Mouse (Mus musculus): Measurements from ENCODE around the gene Plcb4.
"Not testable (repeated sequence)": the region's sequence is repeated elsewhere in the genome, so short reads cannot be mapped to it uniquely, and the experiment has no call there.

Gene Plcb4

DNA sequence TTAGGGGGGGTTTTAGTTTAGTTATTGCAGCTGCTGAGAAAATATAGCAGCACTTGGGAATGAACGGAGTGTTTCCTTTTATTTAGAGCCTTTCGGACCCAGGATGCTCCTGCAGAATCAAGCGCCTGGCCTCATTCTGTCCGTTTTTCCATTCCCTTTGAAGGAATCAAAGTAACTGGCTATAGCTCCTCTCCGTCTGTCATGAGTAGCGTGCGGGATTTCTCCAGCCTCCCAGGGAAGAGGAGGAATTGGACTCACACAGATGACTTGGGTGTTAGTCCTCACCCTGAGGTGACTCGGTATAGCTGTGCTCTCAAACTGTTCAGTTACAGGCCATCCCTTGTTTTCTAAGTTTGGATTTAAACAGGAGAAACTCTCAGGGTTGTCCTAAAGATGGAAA, 14.8 kb downstream of the Plcb4 start:
- DNase-seq (ENCODE audit: low spot score), result no peak

DNA sequence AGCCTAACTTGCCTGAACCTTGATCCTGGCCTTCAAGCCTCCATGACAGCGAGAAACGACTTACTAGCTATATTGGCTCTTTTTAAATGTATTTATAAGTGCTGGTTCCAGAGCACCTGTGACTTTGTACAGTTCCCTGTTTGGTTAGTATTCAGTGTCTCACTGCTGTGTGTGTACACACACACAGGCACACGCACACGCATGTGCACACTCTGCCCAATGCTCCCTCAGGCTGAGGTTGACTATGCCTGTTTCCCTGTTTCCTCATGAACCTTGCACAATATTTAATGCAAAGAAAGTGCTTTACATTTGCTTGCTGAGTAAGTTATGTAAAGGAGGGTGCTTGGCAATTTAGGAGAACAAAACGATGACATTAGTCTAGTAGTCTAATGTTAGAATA, 16.5 kb downstream of the Plcb4 start:
- no peak for DNase-seq (ENCODE audit: low spot score)

GRCm38 (mm10) chr2:135676978-135677501, 18.2 kb downstream of the Plcb4 start:
- DNase-seq (ENCODE audit: low spot score), result no peak

DNA sequence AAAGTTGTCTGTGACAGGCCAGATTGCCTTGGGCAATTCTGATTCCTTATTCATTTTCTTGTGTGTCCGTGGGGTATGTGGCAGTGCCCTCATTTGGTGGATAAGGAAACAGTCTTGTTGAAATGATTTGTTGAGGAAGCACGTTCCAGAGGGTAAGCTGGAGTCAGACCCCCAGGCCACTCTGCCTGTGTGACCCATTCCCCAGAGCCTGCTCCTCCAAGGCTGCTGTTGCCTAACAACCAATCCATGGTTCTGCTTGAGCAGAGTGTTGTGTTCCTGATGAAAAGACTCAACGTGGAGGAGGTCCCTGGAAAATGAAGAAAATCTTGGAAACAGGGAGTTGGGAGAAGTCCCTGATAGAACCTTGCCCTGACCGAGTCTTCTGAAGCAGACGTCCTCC, 18.8 kb downstream of the Plcb4 start:
- DNase-seq (ENCODE audit: low spot score), result no peak

GRCm38 (mm10) chr2:135680001-135680400, 21.2 kb downstream of the Plcb4 start:
- DNase-seq (ENCODE audit: low spot score), result no peak

- no peak for DNase-seq (ENCODE audit: low spot score)
Observed at GRCm38 (mm10) chr2:135680406-135681134, 21.8 kb downstream of the Plcb4 start.

GRCm38 (mm10) chr2:135683684-135684440, 25.1 kb downstream of the Plcb4 start:
- DNase-seq (ENCODE audit: low spot score), result no peak

- DNase-seq (ENCODE audit: low spot score), result no peak
Observed at GRCm38 (mm10) chr2:135686692-135687091, 27.9 kb downstream of the Plcb4 start.

- DNase-seq (ENCODE audit: low spot score), result no peak
Observed at GRCm38 (mm10) chr2:135687585-135687984, 28.8 kb downstream of the Plcb4 start.

GRCm38 (mm10) chr2:135692568-135693488, 34.0 kb downstream of the Plcb4 start:
- no peak for DNase-seq (ENCODE audit: low spot score)

DNA sequence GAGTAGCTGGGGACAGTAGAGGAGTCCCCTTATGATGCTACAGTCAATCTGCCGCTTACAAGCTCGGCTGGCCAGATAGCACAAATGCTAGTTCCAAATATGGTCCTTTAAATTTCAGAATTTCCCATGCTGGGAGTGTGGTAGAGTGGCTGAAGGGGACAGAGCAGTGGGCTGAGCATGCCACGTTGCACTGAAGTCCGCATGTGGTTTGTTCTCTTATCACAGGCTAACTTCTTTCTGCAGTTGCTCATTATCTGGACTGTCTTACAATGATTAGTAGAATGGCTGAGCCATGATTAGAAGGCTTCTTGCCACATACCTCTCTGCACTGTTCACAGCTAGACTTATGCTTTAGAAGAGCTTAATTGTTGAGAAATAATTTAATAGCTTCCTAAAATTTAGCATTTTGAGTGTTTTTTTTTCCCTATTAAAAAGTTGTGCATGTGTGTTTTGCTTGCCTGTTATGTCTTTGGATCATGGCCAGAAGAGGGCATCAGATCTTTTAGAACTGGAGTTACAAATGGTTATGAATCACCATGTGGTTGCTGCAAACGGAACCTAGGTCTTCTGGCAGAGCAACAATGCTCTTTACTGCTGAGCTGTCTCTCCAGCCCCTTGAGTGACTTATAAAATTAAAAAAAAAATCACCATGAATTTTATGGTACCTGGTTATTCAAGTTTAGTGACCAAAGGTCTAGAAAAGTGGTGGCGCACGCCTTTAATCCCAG, 42.0 kb downstream of the Plcb4 start:
- DNase-seq (ENCODE audit: low spot score), result no peak

GRCm38 (mm10) chr2:135704673-135705072, 45.9 kb downstream of the Plcb4 start:
- DNase-seq (ENCODE audit: low spot score), result no peak

GRCm38 (mm10) chr2:135707305-135707704, 48.5 kb downstream of the Plcb4 start:
- no peak for DNase-seq (ENCODE audit: low spot score)

- no peak for DNase-seq (ENCODE audit: low spot score)
Observed at GRCm38 (mm10) chr2:135708386-135708785, 49.6 kb downstream of the Plcb4 start.

DNA sequence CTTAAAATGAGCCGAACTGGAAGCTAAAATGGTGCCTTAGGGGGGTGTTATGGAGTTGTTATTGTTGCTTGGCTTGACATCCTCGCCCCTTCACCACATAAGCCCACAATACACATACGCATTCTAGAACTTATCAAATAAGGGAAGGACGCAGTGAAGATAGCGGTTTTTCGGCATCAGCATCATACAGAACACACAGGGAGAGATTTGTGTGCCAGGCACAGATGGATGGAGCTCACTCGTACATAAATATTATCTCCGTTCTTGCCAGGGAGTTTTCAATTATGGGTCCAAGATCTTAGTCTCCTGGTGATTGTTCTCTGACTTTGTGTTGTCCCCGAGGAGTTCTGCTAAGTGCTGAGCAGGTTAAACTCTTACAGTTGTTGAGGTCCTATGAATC, 50.0 kb downstream of the Plcb4 start:
- no peak for DNase-seq (ENCODE audit: low spot score)

DNA sequence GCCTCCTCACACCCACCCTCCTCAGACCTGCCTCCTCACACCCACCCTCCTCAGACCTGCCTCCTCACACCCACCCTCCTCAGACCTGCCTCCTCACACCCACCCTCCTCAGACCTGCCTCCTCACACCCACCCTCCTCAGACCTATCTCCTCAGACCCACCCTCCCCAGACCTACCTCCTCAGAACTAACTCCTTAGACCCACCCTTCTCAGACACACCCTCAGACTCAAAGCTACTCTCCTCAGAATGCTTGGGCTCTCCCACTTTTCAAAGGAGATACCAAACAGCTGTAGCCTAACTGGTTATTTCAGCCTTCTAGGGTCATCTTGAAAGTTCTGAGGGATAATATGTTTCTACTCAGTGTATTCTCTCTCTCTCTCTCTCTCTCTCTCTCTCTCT, 50.9 kb downstream of the Plcb4 start:
- DNase-seq (ENCODE audit: low spot score), result not testable (repeated sequence)

DNA sequence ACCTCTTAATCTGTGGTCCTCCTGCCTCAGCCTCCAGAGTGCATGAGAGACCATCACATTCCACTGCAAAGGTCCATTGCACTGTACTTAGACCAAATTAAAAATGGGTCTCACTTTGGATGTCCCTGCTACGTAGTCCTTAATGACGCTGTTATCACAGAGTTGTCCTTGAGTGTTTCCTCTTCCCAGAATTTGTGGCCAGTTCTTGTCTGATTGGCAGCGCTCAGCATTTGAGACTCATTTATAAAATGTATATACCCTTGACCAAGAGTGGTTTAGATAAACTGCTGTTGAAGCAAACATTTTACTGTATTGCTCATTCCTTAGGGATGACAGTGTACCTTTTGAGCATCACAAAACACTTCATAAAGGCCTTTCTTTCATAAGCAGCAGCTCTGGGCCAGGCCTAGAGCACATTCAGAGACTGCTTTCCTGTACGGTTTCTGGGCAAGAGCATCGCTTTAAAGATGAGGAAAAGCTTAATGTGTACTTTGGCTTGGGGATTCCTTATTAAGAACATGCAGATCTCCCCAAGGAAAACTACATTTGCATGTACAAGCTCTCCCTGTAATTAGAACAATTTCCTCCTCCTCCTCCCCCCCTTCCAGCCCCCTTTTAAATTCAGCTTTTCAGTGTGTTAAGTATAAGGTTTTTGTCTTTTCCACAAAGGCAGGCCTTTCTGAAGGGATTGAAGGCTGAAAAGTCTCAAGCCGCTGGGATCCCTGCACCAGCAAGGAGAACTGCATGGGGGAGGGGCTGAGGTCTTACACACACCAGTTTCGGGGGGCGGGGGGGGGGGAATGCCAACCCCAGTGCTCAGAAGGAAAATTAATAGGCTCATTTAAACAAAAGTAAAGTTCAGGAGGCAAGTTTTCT, 52.5 kb downstream of the Plcb4 start:
- DNase-seq (ENCODE audit: low spot score), result no peak

DNA sequence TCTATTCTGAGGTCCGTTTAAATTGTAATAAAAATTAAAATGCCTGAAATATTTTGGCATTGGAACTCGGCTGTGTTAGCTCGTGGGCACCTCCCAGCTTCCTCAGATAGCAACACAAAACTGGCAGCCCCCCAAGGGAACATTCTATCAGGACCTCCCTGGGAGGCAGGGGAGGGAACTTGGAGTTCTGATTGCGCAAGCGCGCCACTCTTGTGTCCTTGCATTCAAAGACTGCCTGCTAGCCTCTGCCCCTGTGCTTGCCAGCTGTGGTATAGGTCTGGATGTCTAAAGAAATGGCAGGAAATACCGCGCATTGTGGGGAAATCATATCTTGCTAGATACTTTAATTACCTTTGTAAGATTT, 53.1 kb downstream of the Plcb4 start:
- DNase-seq (ENCODE audit: low spot score), result no peak

DNA sequence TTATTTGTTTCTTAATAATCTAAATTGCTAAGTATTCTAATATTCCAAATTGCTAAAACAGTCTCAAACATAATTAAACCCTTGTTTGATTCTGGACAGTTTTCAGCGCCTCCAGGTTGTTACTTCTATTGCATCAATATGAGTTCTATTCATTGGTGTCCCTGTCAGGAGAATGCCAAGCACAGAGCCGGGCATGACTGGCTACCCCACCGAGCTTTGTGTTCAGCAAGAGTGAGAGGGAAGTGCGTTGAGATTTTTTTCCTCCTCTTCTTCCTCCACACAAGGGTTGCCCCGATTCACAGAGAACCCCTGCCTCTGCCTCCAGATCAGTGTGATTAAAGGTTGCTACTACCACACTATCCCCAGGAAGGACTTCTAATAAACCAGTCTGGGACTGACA, 53.5 kb downstream of the Plcb4 start:
- DNase-seq (ENCODE audit: low spot score), result no peak

- no peak for DNase-seq (ENCODE audit: low spot score)
Observed at GRCm38 (mm10) chr2:135712921-135713320, 54.1 kb downstream of the Plcb4 start.

DNA sequence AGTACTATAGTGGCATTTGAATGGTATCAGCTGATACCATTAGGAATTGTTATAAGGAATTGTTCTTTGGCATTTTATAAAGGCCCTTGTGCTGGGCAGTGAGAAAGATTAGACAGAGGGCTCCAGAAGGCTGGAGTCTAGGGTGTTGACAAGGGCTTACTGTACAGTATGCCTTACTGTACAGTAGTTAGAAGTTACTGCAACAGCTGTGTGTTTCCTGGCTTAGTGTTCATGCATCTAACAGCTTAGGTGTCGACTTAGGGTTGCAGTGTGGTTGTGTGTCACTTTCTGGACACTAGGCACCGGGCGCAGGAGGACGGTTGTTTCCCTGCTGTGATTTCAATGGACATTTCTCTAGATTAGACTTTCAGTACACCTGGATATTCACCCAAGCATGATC, 57.4 kb downstream of the Plcb4 start:
- DNase-seq (ENCODE audit: low spot score), result no peak

Measured in urinary bladder, postnatal 10 days (tissue).